Mouse (Mus musculus) hindbrain, postnatal 0 days (tissue): ENCODE measurements around the gene Cyp4b1. TPM values are rescaled to one million over a fixed set of nuclear protein-coding genes. Genes with fewer than 3 reads are reported as not detected.
A peak's percentile ranks its signal among the peaks of the same experiment; 100 is the strongest.
"Not testable (repeated sequence)": the region's sequence is repeated elsewhere in the genome, so short reads cannot be mapped to it uniquely, and the experiment has no call there.

Experiments
- ATAC-seq: fragments of 200-750 bp; cut with Nextera tagmentation; 2 replicates; pipeline ENCODE4 v1.8.0; 2017; ENCODE audit warnings: mild to moderate bottlenecking, moderate TSS enrichment, moderate library complexity
- DNase-seq: peaks from one replicate; pipeline ENCODE4 v3.0.0-alpha.2; 2015; ENCODE audit warnings: low spot score
- H3K27ac ChIP-seq: fragments of 300-500 bp; sonication (generic); 2 replicates; pipeline ENCODE4 v1.5.1; 2014; ENCODE audit warnings: mild to moderate bottlenecking
- H3K27me3 ChIP-seq: fragments of 300-500 bp; sonication (generic); 2 replicates; pipeline ENCODE4 v1.6.1; 2014; ENCODE audit warnings: low read length, mixed read lengths; ENCODE audit not compliant: insufficient read depth
- H3K36me3 ChIP-seq: fragments of 300-500 bp; sonication (generic); 2 replicates; pipeline ENCODE4 v1.6.1; 2014; ENCODE audit warnings: low read length, mixed read lengths; ENCODE audit not compliant: insufficient read depth
- H3K4me1 ChIP-seq: fragments of 300-500 bp; sonication (generic); 2 replicates; pipeline ENCODE4 v1.6.1; 2014; ENCODE audit warnings: antibody characterized with exemption, low read length, mixed read lengths; ENCODE audit not compliant: insufficient read depth
- H3K4me2 ChIP-seq: fragments of 300-500 bp; sonication (generic); 2 replicates; pipeline ENCODE4 v1.6.1; 2014; ENCODE audit warnings: low read depth, mild to moderate bottlenecking, low read length, moderate library complexity, mixed read lengths
- H3K4me3 ChIP-seq: fragments of 300-500 bp; sonication (generic); 2 replicates; pipeline ENCODE4 v1.5.1; 2014; ENCODE audit warnings: low read length
- H3K9ac ChIP-seq: fragments of 300-500 bp; sonication (generic); replicated peaks from 2 replicates; pipeline ENCODE4 v1.6.1; 2014; ENCODE audit warnings: mild to moderate bottlenecking, low read length, moderate library complexity, mixed read lengths
- H3K9me3 ChIP-seq: fragments of 300-500 bp; sonication (generic); 2 replicates; pipeline ENCODE4 v1.6.1; 2016; ENCODE audit warnings: low read length, mixed read lengths
- CTCF ChIP-seq: IDR thresholded peaks from 2 replicates; pipeline ENCODE4 v1.5.1; 2016; ENCODE audit warnings: antibody characterized with exemption, control low read depth, low read depth
- WGBS: fragments of 180-500 bp; shearing (Covaris S2); extraction: QIAGEN DNeasy Blood & Tissue Kit; methylation state at CpG from one replicate; pipeline ENCODE4 v1.1.7; 2014; 5-methylcytosine and 5-hydroxymethylcytosine counted together
- polyA plus RNA-seq: library from polyadenylated mRNA; unstranded; fragments of >200 nt; fragmentation: Nextera tagmentation; extraction: Ambion mirVana; gene quantifications from 2 replicates; pipeline ENCODE4 v1.2.1, GENCODE M21; 2015
- total RNA-seq: library from RNA; depleted of rRNA; stranded (reverse); fragments of >200 nt; gene quantifications from 2 replicates; pipeline ENCODE4 v1.2.3, GENCODE M21; 2014; rRNA removed

The Cyp4b1 gene
- total RNA-seq, result 1.3 and 1.8 TPM in 2 replicates
- polyA plus RNA-seq, result 1.4 and 1.6 TPM in 2 replicates

- no peak for TF ChIP-seq CTCF
- H3K9me3 ChIP-seq, result no peaks in the 10 kb centered on the region
- DNase-seq (no peak), ATAC-seq (no peak)
- H3K9ac ChIP-seq, result no peak within 1 kb of the TSS
- no peaks in the 10 kb centered on the region for H3K27me3 ChIP-seq
- H3K4me3 ChIP-seq, result no peak within 1 kb of the TSS
- H3K4me1 ChIP-seq, result no peaks in the 10 kb centered on the region
- no peak within 1 kb of the TSS for H3K4me2 ChIP-seq
- H3K36me3 ChIP-seq, result no peaks in the 10 kb centered on the region
- no peak within 1 kb of the TSS for H3K27ac ChIP-seq
- WGBS, result 71% methylated on average over 9 of the region's 9 CpGs
These were observed at the start of gene Cyp4b1 for GRCm38 (mm10) chr4:115647580-115647979. Gene Cyp4b1, minus strand, starts transcription at chr4:115647723.

- 43% methylated on average over 4 of the region's 4 CpGs for WGBS
- ATAC-seq, result no peak
- TF ChIP-seq CTCF, result no peak
These were observed 38.8 kb upstream of the Cyp4b1 start for GRCm38 (mm10) chr4:115686299-115686698.

GRCm38 (mm10) chr4:115659190-115659589, 11.7 kb upstream of the Cyp4b1 start:
- no peak overlapping the region for H3K4me2 ChIP-seq
- no peak overlapping the region for H3K27ac ChIP-seq
- TF ChIP-seq CTCF, result no peak
- no peaks in the 10 kb centered on the region for H3K27me3 ChIP-seq
- no peaks in the 10 kb centered on the region for H3K36me3 ChIP-seq
- no peaks in the 10 kb centered on the region for H3K4me1 ChIP-seq
- ATAC-seq, result no peak
- no peaks in the 10 kb centered on the region for H3K9me3 ChIP-seq
- no peak overlapping the region for H3K9ac ChIP-seq
- no peak overlapping the region for H3K4me3 ChIP-seq
- no peak for DNase-seq

More at GRCm38 (mm10) chr4:115686299-115686698, 38.8 kb upstream of the Cyp4b1 start:
- no peak overlapping the region for H3K4me2 ChIP-seq
- no peak for DNase-seq
- H3K4me1 ChIP-seq, result no peaks in the 10 kb centered on the region
- no peaks in the 10 kb centered on the region for H3K36me3 ChIP-seq
- no peaks in the 10 kb centered on the region for H3K27me3 ChIP-seq
- no peak overlapping the region for H3K9ac ChIP-seq
- H3K27ac ChIP-seq, result no peak overlapping the region
- no peak overlapping the region for H3K4me3 ChIP-seq
- H3K9me3 ChIP-seq, result no peaks in the 10 kb centered on the region

GRCm38 (mm10) chr4:115657867-115658249, 10.3 kb upstream of the Cyp4b1 start:
- Histone ChIP-seq H3K27me3 (no peaks in the 10 kb centered on the region), H3K9me3 (no peaks in the 10 kb centered on the region), H3K27ac (no peak overlapping the region), H3K4me3 (no peak overlapping the region), H3K9ac (no peak overlapping the region), H3K36me3 (no peaks in the 10 kb centered on the region), H3K4me1 (no peaks in the 10 kb centered on the region), H3K4me2 (peak overlapping the region; percentile 84; the same call in 1 of the 2 replicates)
- no peak for DNase-seq
- ATAC-seq, result no peak
- TF ChIP-seq CTCF, result no peak

GRCm38 (mm10) chr4:115657104-115657866, 9.8 kb upstream of the Cyp4b1 start:
- no peak for TF ChIP-seq CTCF
- Histone ChIP-seq H3K9ac (peak overlapping the region; percentile 57), H3K27me3 (no peaks in the 10 kb centered on the region), H3K9me3 (no peaks in the 10 kb centered on the region), H3K4me1 (no peaks in the 10 kb centered on the region), H3K27ac (no peak overlapping the region), H3K4me2 (peak overlapping the region; percentile 84), H3K4me3 (peak overlapping the region; percentile 52), H3K36me3 (no peaks in the 10 kb centered on the region)
- peak; percentile 55 for DNase-seq
- WGBS, result 3% methylated on average over 32 of the region's 34 CpGs
- peak; percentile 89 for ATAC-seq

- not testable (repeated sequence) for H3K36me3 ChIP-seq, DNase-seq, H3K27ac ChIP-seq, ATAC-seq, H3K4me3 ChIP-seq, H3K4me2 ChIP-seq, H3K4me1 ChIP-seq, H3K9me3 ChIP-seq, H3K9ac ChIP-seq, H3K27me3 ChIP-seq
- WGBS, result 81% methylated on average over 1 of the region's 1 CpGs
These were observed 9.0 kb upstream of the Cyp4b1 start for GRCm38 (mm10) chr4:115656535-115656922.

- ATAC-seq, H3K4me2 ChIP-seq, H3K4me3 ChIP-seq, H3K27ac ChIP-seq, H3K4me1 ChIP-seq, H3K9me3 ChIP-seq, H3K27me3 ChIP-seq, H3K36me3 ChIP-seq, H3K9ac ChIP-seq, DNase-seq: not testable (repeated sequence)
- WGBS, result 80% methylated on average over 7 of the region's 7 CpGs
These were observed 8.5 kb upstream of the Cyp4b1 start for GRCm38 (mm10) chr4:115655841-115656534.
